Mouse (Mus musculus): Measurements from ENCODE around the gene C330007P06Rik.

GRCm38 (mm10) chrX:36917749-36918148, 43.8 kb upstream of the C330007P06Rik start:
- TF ChIP-seq USF1 (IDR thresholded peaks at IDR 0.05; ENCODE audit: low read depth) (no peak), CTCF (IDR thresholded peaks at IDR 0.05; ENCODE audit: control insufficient read depth, insufficient read depth, insufficient read length) (no peak), MAX (IDR thresholded peaks at IDR 0.05) (no peak), CEBPB (IDR thresholded peaks at IDR 0.05; ENCODE audit: low read depth) (no peak), MYOG (IDR thresholded peaks at IDR 0.05; ENCODE audit: control insufficient read depth, extremely low read depth, insufficient read length) (no peak), MYOD1 (IDR thresholded peaks at IDR 0.05; ENCODE audit: control insufficient read depth, insufficient read length, low read depth) (no peak)

Measured in C2C12 (cell line).